Comparison of ENCODE assay signal across 16 mouse cellular contexts in genomic region chr12:36108442-36108841, GRCm38 (mm10). TPM values are rescaled to one million over a fixed set of nuclear protein-coding genes. Genes with fewer than 3 reads are reported as not detected.
DNase-seq lines count a peak whose midpoint lies in the region; ATAC-seq and TF ChIP-seq lines count a peak whose summit lies in the region.
"Had no signal": no experiment of that assay in that cellular context is flagged by ENCODE, and none has a peak within 500 bp of the region (broad histone marks: within the 10 kb centered on the region; RNA-seq: fewer than 3 reads in every experiment).

No protein-coding gene starts in this region.

- no peaks in the 10 kb centered on the region for H3K27me3 ChIP-seq in kidney, postnatal 0 days (ENCODE audit: insufficient read depth, low read length)
- no peaks in the 10 kb centered on the region for H3K27me3 ChIP-seq in Patski
- no peaks in the 10 kb centered on the region for H3K27me3 ChIP-seq in midbrain, embryonic 10.5 days (ENCODE audit: low read depth, poor library complexity, severe bottlenecking)
- H3K27me3 ChIP-seq: forebrain, embryonic 15.5 days; hindbrain, embryonic 12.5 days; liver, embryonic 13.5 days; midbrain, embryonic 12.5 days had no signal

- no peak overlapping the region for H3K4me2 ChIP-seq in kidney, postnatal 0 days (ENCODE audit: low read length)
- H3K4me2 ChIP-seq: forebrain, embryonic 15.5 days; hindbrain, embryonic 12.5 days; liver, embryonic 13.5 days; midbrain, embryonic 12.5 days had no signal

- in situ Hi-C loops in Patski (cut with MboI; ENCODE audit: low pct_unique_long_range_greater_than_20kb), result no loop called here

- TF ChIP-seq CTCF in kidney, postnatal 0 days (IDR thresholded peaks at IDR 0.05; ENCODE audit: low read depth), result peak; percentile 51; the same call in 1 of the 2 replicates
- peak; percentile 24 for TF ChIP-seq CTCF in Patski (IDR thresholded peaks at IDR 0.05)

- H3K4me3 ChIP-seq in kidney, postnatal 0 days (replicated peaks; ENCODE audit: low read depth, low read length), result no peak overlapping the region
- H3K4me3 ChIP-seq in midbrain, embryonic 10.5 days, result no peak overlapping the region
- H3K4me3 ChIP-seq: forebrain, embryonic 15.5 days; hindbrain, embryonic 12.5 days; limb, embryonic 10.5 days; liver, embryonic 13.5 days; midbrain, embryonic 12.5 days had no signal

- CTCF ChIA-PET in Patski (lab: Charles Lee), result interaction anchor here (0.8 kb wide), 1 partner anchor 109 kb away, joined by 3 read pairs; no protein-coding TSS in a partner anchor

- POLR2A ChIA-PET in Patski (lab: Charles Lee), result no interaction called here

- H3K9ac ChIP-seq in kidney, postnatal 0 days (ENCODE audit: low read depth, low read length), result no peak overlapping the region
- H3K9ac ChIP-seq: forebrain, embryonic 15.5 days; hindbrain, embryonic 12.5 days; liver, embryonic 13.5 days; midbrain, embryonic 12.5 days had no signal

- H3K36me3 ChIP-seq in kidney, postnatal 0 days (ENCODE audit: insufficient read depth, low read length), result peaks cover 45% of the 10 kb centered on the region
- H3K36me3 ChIP-seq in midbrain, embryonic 10.5 days, result peaks cover 86% of the 10 kb centered on the region

- peak; percentile 14 to 22 for DNase-seq in cerebellum, postnatal 14 days
- no peak for DNase-seq in cerebellum, adult 18-20 months
- DNase-seq in kidney, postnatal 0 days (ENCODE audit: low spot score), result no peak
- DNase-seq in kidney, adult 8-10 months, result no peak
- peak; percentile 11 for DNase-seq in 416B (ENCODE audit: low read depth)
- no peak for DNase-seq in Patski (ENCODE audit: low read depth, low spot score)
- DNase-seq in midbrain, embryonic 10.5 days (ENCODE audit: low spot score), result no peak
- DNase-seq in left cerebral cortex, adult 18-20 months (ENCODE audit: low spot score in 2 of 2), result no peak
- DNase-seq: adrenal gland, postnatal 25 days; gastrocnemius, postnatal 36 days; kidney, adult 18-20 months; liver, embryonic 13.5 days had no signal

- ATAC-seq in kidney, postnatal 0 days (replicated peaks; ENCODE audit: low FRiP score, low read depth), result no peak
- ATAC-seq in Patski, result no peak
- ATAC-seq: forebrain, embryonic 15.5 days had no signal

- WGBS in kidney, postnatal 0 days, result 95% methylated on average over 5 of the region's 5 CpGs
- 95% methylated on average over 5 of the region's 5 CpGs for WGBS in midbrain, embryonic 10.5 days

- no peaks in the 10 kb centered on the region for H3K4me1 ChIP-seq in kidney, postnatal 0 days (replicated peaks; ENCODE audit: insufficient read depth, low read length)
- no peaks in the 10 kb centered on the region for H3K4me1 ChIP-seq in midbrain, embryonic 10.5 days
- H3K4me1 ChIP-seq: forebrain, embryonic 15.5 days; hindbrain, embryonic 12.5 days; limb, embryonic 10.5 days; liver, embryonic 13.5 days; midbrain, embryonic 12.5 days had no signal

- H3K27ac ChIP-seq in kidney, postnatal 0 days, result no peak overlapping the region
- H3K27ac ChIP-seq in midbrain, embryonic 10.5 days (replicated peaks), result no peak overlapping the region
- H3K27ac ChIP-seq: forebrain, embryonic 15.5 days; hindbrain, embryonic 12.5 days; limb, embryonic 10.5 days; liver, embryonic 13.5 days; midbrain, embryonic 12.5 days had no signal

- H3K9me3 ChIP-seq in kidney, postnatal 0 days (replicated peaks; ENCODE audit: low read length), result no peaks in the 10 kb centered on the region
- peaks cover 6% of the 10 kb centered on the region; the same call in 1 of the 2 replicates for H3K9me3 ChIP-seq in midbrain, embryonic 10.5 days (replicated peaks)
- H3K9me3 ChIP-seq: forebrain, embryonic 15.5 days; hindbrain, embryonic 12.5 days; limb, embryonic 10.5 days; liver, embryonic 13.5 days; midbrain, embryonic 12.5 days had no signal

RNA-seq across cellular contexts. Expression of gene Ankmy2, which starts 48.5 kb away (rescaled TPM):
- 35.4 and 40.1 TPM in 2 replicates for polyA plus RNA-seq in kidney, postnatal 0 days (2015; fragmentation: Nextera tagmentation; extraction: Ambion mirVana)
- 35.1 TPM for polyA plus RNA-seq in Patski (2021)
- 21.1 and 22.0 TPM in 2 replicates for polyA plus RNA-seq in midbrain, embryonic 10.5 days (2016; fragmentation: Nextera tagmentation; extraction: Ambion mirVana)
- total RNA-seq in left cerebral cortex, adult 18-20 months (2021), result 10 to 100 TPM; 53.3 to 57.0 TPM

RNA-seq across cellular contexts. Expression of gene Bzw2, which starts 49.4 kb away (rescaled TPM):
- 157 and 163 TPM in 2 replicates for polyA plus RNA-seq in kidney, postnatal 0 days (2015; fragmentation: Nextera tagmentation; extraction: Ambion mirVana)
- 52.3 TPM for polyA plus RNA-seq in Patski (2021)
- polyA plus RNA-seq in midbrain, embryonic 10.5 days (2016; fragmentation: Nextera tagmentation; extraction: Ambion mirVana), result 244 and 258 TPM in 2 replicates
- 10 to 100 TPM; 45.6 to 51.7 TPM for total RNA-seq in left cerebral cortex, adult 18-20 months (2021)

Comparison
In these comparisons a context has a peak if more than half of its experiments do, and no peak if none do; other contexts are left out.
1. DNase-seq: peak in cerebellum, postnatal 14 days (2 of 2) and 416B (single experiment); none in cerebellum, adult 18-20 months (0 of 2), kidney, postnatal 0 days (single experiment), kidney, adult 8-10 months (0 of 2), Patski (single experiment), midbrain, embryonic 10.5 days (single experiment) and left cerebral cortex, adult 18-20 months (0 of 2).